23 mouse cellular contexts compared by ENCODE assay signal in the genomic region with DNA sequence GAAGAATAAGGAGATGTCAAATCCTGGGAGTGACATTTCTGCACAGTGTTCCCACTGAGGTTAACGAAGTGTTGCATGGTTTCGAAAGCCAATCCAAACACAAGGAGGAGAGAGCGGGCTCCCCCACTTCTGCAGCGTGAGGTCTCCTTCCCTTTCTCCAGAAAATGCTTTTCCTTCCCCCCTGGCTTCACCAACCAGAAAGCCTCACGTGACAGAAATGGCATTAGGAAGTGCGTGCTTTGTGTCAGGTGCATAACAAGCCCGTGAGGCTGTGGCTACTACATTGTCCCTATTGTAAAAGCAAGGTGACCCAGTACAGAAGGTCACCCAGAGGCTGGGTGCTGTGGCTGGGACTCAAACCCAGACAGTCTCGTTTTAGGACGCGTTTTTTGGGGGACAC.
"Had no signal": no experiment of that assay in that cellular context is flagged by ENCODE, and none has a peak within 500 bp of the region (broad histone marks: within the 10 kb centered on the region; RNA-seq: fewer than 3 reads in every experiment).

No protein-coding gene starts in this region.

- DNase-seq: gastrocnemius, postnatal 14 days; gastrocnemius, postnatal 36 days; heart, adult 18-20 months; heart, postnatal 14 days; heart, postnatal 36 days; kidney, adult 11 months; kidney, adult 8-10 months; kidney, postnatal 10 days; kidney, postnatal 25 days; layer of hippocampus, adult 9-11 months; layer of hippocampus, postnatal 36 days; left cerebral cortex, postnatal 4 days had no signal

- H3K4me1 ChIP-seq: heart, embryonic 13.5 days; heart, embryonic 15.5 days; limb, embryonic 15.5 days; liver, embryonic 12.5 days had no signal

- H3K36me3 ChIP-seq: heart, embryonic 13.5 days; heart, embryonic 15.5 days; hindbrain, embryonic 12.5 days; limb, embryonic 13.5 days; limb, embryonic 15.5 days; liver, embryonic 12.5 days had no signal

- H3K9me3 ChIP-seq: heart, embryonic 13.5 days; heart, embryonic 15.5 days; hindbrain, embryonic 12.5 days; limb, embryonic 13.5 days; limb, embryonic 15.5 days; liver, embryonic 12.5 days had no signal

- H3K9ac ChIP-seq: heart, embryonic 13.5 days; heart, embryonic 15.5 days; hindbrain, embryonic 12.5 days; hindbrain, embryonic 14.5 days; limb, embryonic 13.5 days; limb, embryonic 15.5 days; liver, embryonic 12.5 days; liver, embryonic 14.5 days had no signal

- ATAC-seq: hindbrain, postnatal 0 days; intestine, embryonic 16.5 days; liver, embryonic 12.5 days had no signal

- H3K27ac ChIP-seq: heart, embryonic 13.5 days; heart, embryonic 15.5 days; hindbrain, embryonic 12.5 days; hindbrain, embryonic 14.5 days; hindbrain, postnatal 0 days; limb, embryonic 13.5 days; limb, embryonic 15.5 days; liver, embryonic 12.5 days; liver, embryonic 14.5 days had no signal

- H3K4me3 ChIP-seq: heart, embryonic 13.5 days; heart, embryonic 15.5 days; hindbrain, embryonic 12.5 days; limb, embryonic 13.5 days; limb, embryonic 15.5 days; liver, embryonic 12.5 days had no signal

- H3K4me2 ChIP-seq: heart, embryonic 11.5 days; heart, embryonic 13.5 days; heart, embryonic 15.5 days; hindbrain, embryonic 12.5 days; hindbrain, embryonic 14.5 days; limb, embryonic 13.5 days; limb, embryonic 15.5 days; liver, embryonic 12.5 days had no signal

- H3K27me3 ChIP-seq: hindbrain, embryonic 12.5 days; limb, embryonic 15.5 days; liver, embryonic 12.5 days had no signal
